Mouse (Mus musculus): Measurements from ENCODE around the gene Ehf.
A peak's percentile ranks its signal among the peaks of the same experiment; 100 is the strongest.

The Ehf gene

DNA sequence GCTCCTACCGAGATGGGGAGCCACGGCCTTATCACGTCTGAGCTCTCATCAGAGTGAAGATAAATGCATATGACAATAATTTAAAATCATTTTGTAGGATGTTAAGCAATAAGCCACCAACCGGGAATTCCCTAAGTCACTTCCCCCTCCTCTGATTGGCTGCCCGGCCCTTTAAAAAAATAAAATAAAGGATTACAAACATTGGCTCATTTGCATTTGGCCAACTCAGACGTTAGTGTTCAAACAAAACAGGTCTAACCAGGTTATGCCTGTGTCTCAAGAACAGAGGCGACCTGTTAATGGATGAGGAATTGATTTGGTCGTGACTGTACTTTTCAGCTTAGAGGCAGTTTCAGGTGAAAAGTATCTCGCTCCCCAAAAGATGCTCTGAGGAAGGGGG is at the start of gene Ehf:
Gene Ehf (minus strand): TSS at position 147 of the 400 bp plus-strand sequence.
- DNase-seq (ENCODE audit: low spot score) = no peak

DNA sequence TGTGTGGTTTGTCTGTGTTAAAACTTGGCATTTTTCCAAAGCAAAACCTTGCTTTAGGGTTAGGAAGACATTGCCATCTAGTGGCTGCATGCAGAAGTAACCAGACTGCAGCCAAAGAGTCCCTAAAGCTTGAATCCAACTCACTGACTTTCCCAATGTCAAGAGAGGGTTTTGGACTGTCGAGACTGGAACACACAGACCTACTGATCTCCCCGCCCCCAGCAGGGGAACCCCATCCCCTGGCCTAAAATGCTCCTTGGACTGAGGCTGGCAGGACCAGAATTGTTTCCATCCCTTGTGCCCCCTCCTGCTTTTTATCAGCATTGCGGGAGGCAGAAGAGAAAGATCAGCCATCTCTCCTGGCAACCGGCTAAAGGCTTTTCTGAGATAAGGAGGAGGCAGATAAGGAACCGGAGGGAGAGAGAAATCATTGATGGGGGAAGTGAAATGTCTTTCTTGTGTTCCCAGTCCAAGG is 44.4 kb upstream of the Ehf start:
- DNase-seq (ENCODE audit: low spot score) = peak; percentile 45

DNA sequence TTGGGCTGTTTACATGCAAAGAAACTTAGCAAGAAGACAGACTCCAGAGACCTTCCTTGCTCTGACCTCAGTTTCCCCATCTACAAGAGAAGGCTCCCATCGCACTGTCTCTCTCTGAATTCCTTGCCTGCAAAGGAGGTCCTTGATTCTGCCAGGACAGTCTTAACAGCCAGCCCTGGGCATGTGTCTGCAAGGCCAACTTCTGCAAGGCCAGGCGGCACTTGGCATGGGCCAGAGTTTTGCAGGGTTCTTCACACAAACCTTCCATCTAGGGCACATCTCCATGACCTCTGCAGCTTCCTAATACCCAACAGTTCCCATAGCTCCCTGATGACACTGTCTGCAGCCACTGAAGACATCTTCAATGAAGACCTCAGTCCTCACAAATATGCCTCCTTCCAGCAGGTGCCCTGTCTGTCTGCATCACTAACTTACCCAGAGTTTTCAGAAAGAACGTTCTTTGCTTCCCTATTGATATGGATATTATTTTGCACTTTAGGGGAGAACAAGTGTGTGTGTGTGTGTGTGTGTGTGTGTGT is 43.7 kb upstream of the Ehf start:
- DNase-seq (ENCODE audit: low spot score) = no peak

DNA sequence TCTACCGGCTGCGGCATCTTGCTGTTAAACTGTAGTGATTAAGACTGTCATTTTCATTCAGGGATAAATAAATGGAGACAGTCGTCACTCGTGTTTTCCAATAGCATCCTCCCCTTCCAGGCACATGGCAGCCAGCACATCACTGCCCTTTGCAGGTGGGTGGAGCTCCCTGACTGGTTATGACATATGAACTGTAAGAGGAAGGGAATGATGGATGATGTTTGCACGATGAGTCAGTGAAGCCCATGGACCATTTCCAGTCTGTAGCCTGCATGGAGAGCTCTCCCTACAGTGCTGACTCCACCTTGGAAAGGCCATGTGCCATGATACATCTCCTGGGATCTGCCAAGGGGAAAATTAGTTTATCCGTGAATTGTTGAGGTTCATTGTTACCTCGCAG is 40.5 kb upstream of the Ehf start:
- DNase-seq (ENCODE audit: low spot score) = no peak

DNA sequence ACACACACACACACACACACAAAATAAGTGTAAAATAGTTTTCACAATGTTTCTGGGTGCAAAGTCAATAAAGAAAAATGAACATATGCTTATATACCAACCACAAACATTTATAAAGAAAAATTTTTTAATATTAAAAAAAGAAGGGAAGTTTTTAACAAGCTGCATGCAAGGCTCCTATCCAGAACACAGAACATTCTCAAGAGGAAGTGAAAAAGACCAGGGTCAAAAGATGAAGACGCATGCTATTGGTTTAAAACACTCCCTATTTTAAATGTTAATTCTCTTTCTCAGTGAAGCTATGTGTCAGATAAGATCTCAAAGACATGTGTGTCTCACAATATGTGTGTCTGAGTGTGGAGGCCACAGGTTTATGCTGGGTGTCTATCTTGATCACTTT is 39.0 kb upstream of the Ehf start:
- DNase-seq (ENCODE audit: low spot score) = no peak

DNA sequence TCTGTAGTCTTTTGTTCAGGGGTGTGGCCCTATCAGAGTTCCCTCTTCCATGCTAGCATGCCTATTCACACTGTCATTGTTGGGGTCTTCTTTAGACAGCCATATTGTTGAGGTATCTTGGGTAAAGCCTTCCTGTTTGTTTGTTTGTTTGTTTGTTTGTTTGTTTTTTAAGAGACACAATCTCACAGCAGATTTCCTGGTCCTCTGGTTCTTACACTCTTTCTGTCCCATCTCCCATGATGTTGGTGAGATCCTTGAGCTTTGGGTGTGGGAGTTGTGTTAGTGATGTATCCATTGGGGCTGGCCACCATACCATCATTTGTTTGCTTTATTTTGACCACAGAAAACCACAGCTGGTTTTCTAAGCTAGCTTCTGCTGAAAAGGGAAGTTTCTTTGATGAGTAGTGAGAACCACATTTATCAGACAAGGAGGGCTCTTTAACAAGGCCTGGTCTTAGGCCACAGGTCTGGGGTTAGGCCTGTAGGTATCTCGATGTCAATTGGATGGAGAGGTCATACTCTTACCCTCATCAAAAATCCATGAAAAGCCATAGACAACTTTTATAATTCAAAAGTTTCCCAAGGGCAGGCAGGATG is 38.4 kb upstream of the Ehf start:
- no peak for DNase-seq (ENCODE audit: low spot score)

DNA sequence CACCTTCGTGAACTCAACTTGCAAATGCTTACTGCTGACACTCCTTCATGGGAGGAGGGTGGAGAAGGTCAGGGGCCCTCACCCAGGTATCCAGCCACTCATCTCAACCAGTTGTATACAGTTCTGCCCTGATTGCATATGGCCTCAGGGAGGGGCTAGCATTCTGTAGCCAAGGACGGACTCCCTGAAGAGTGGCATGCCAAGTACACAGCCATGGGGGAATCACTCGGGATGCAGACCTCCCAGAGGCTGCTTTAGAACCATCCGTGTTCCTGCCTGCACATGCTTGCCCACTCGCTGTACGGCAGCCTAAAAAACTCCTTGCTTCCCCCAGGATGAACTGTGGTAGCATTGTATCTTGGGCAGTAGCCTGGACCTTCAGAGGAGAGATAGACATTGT is 35.6 kb upstream of the Ehf start:
- no peak for DNase-seq (ENCODE audit: low spot score)

DNA sequence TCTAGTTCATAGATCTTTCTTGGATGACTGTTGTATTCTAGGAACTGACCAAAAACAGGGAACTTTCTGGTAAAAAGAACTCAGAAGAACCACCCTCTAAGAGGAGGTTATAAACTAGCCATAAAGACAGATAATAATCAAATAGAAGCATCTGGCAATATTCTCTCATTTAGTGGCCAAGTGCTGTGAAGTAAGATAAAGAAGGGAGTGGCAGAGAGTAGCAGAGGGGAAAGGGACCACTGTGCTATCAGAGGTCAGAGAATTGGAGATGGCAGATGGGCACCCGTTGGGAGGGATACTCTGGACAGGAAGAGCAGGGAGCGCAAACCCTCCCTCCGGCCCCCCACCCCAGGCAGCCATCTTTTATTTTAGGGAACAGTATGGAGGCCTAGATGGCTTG is 34.3 kb upstream of the Ehf start:
- no peak for DNase-seq (ENCODE audit: low spot score)

DNA sequence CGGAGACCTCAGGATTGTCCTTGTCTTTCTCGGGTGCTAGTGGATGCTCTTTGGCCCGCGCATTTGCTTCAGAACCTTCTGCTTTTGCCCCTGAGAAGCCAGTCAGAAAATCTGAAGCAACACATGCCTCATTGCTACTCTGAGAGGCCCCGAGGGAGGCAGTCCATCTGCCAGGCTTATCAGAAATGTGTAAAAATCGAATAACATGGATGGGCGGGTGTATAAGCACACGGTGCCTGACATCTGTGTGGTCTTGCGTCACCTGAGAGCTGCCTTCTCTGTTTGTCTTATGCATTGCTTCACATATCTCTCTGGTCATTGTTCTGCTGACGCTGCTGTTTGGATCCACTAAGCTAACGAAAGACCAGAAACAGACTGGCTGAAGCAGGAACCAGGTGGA is 33.5 kb upstream of the Ehf start:
- no peak for DNase-seq (ENCODE audit: low spot score)

DNA sequence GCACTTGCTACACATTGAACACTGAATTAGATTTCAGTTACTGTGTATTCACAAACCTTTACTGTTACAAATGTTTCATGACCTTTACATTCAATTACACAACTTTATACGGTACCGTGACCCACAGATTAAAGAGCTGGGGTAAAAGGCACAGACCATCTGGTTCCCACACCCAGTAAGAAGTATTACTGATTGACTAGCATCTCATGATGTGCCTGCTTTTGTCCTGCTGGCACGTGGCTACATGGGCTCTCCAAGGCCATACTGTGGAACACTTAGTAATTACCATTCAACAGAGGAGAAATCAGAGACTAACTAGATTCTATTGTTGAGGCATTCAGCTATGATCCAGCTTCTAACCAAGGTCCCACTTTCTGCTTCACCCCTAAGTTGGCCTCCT is 32.9 kb upstream of the Ehf start:
- no peak for DNase-seq (ENCODE audit: low spot score)

DNA sequence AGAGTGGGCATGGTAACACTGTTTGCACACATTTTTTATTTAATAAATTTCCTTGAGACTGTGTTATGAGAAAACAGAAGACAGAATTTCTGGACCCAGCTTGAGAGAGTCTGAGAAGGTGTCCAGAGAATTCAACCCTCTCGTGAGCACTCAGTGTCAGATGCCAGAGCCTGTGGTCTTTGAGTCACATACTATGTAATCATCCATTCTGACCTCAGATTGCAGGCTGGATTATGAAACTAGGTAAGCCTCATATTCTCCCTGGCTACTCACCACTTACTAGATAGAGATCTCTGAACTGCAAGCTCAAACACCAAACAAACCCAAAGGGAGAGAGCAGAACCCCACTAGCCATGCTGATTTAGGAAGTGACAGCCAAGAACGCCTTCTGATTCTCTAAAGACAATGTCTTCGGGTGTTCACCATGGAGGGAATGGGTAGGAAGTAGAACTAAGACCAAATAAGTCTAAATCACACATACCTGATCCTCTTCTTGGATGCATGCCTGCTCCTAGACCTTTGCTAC is 28.7 kb upstream of the Ehf start:
- no peak for DNase-seq (ENCODE audit: low spot score)

DNA sequence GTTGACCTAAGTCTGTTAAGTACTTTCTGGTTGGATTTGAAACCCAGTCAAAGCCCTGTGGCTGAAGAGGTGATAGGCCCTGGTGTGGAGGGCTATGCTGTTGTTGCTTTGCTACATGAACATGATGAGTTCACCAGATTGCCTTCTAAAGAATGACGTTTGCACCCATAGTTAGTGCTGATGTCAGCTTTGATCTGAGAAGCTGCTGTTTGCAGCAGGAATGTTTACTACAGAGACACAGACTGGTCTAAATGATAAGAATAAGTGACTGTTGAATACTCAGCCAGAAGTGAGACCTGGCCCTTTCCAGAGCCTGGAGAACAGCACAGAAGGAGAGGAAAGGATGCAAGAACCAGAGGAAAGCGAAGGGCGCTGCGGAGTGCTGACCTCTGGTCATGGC is 25.7 kb upstream of the Ehf start:
- no peak for DNase-seq (ENCODE audit: low spot score)

DNA sequence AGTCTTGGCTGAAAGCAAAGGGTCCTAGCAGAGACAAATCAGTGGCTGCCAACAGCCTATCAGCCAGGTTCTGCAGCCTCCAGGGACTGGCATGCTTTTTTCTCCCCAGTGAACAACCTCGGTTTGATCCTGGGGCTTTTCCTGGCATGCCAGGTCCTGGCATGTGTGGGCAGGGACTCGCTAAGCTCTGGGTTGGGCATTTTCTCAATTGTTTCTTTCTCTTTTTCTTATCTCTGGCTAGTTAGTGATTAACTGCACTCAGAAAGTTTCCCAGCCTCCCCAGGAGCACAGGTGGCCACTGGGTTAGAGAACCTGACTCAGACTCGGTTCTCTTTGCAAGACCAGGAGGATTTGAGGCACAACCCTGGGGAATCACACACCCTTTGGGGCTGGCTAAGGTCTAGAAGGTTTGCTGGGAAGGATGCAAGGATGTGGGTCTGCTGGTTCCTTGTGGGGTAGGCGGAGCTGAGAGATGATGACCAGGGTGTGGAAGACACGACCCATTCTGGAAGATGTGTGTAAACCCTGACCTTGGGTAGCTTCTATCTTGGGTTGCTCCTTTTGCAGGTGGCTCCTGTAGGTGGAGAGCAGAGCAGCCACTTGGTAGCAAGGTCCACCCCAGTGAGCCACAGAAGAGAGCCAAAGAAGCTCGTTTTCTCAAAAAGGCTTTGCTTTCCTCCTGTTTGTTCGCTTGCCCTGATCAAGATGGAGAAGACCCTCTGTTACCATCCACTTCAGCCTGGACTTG is 22.4 kb upstream of the Ehf start:
- no peak for DNase-seq (ENCODE audit: low spot score)

DNA sequence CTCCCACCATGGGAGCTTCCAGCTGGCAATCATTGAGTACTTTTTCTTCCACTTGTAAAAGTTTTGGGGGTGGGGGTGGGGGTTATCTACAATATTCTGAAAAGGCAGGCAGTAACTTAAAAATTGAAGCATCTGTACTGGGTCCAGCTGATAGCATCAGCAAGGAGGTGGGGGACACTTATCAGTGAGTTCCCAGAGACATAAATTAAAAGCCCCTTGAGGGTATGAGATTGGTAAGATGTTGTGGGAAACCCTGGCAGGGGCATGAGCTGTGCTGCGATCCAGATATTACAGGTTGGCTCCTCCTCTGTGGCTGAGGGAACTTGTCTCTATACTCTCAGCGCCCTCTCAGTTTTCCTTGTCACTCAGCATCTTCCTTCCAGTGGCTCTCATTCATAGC is 21.2 kb upstream of the Ehf start:
- no peak for DNase-seq (ENCODE audit: low spot score)

DNA sequence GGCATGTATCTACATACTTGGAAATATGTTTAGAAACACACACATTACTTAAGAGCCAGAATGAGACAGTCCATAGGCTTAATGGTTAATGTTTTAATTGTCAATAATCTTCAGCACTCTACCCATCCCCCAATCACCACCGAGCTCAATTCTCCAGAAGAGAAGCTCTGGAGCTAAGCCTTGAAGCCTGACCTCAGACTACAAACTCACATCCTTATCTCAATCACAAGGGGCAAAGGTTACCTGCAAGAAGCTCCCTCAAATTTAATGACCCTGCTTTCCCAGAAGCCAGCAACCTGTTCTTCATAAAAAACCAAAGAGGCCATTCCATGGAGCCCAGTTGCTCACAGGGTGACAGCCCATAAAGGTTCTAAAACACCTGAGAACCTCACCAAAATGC is 19.1 kb upstream of the Ehf start:
- DNase-seq (ENCODE audit: low spot score) = no peak

DNA sequence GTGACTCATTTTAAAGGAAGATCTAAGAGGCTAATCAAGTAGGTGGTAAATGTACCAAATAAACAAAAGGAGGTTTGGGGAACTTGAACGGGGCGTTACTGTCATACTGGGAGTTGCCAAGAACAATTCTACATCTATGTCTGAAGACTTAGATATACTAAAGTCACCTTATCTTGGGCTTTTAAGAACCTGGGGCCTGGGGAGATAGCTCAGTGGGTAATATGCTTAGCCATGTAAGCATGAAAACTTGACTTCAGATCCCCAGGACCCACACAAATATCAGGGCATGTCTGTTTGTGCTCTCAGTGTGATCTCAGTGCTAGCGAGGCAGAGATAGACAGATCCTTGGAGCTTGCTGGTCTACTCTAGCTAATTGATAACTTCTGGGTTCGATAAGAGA is 18.6 kb upstream of the Ehf start:
- DNase-seq (ENCODE audit: low spot score) = no peak

DNA sequence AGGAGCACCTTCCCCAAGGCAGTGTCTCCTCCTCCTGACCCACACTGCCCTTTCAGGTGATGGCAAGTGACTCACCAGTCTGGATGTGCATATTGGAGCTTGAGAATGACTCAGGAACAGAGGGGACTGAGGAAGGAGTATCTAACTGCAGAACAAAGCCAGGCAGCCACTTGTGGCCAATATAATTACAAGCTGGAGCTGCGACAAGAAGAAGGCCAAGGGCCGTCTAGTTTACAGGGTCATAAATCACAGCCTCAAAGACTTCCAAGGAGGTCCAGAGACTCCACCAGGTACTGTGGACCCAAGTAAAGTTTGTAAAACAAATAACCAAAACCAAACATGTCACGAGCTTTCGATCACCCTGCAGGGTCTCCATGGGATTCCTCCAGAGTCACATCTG is 10.9 kb upstream of the Ehf start:
- DNase-seq (ENCODE audit: low spot score) = no peak

DNA sequence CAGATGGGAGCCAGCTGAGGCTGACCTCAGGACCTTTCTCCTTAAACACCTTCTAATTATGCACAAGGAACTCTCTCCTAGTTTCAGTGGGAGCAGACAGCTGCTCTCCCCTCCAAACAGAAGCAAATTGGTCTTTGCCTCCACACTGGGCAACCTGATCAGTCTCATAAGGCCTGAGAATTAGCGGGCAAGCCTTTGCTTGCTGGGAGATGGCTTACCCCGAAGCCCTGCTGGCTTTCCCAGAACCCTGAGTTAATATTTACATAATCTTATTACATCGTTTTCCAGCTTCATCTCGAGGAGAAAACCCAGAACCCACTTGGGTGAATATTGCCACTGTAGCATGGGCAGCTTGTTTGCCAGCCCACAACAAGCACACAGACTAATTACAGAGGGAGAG is 9.6 kb upstream of the Ehf start:
- DNase-seq (ENCODE audit: low spot score) = no peak

DNA sequence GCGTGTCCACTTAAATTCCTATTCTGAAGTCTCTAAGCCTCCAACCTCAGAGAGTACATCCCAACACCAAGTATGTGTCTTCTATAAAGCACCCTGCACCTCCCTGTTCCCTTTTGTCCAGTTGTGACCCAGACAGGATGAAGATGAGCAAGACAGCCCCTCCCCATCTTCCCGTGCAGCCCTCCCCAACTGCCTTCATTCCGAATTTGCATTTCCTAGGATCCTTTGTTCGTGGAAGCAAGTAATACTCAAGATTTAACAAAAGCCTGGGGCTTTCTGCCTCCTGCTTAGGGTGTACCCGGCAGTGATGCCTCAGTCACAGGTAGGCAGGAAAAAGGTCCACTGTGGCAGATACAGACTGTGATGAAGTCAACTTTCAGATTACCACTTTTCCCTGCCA is 7.6 kb upstream of the Ehf start:
- no peak for DNase-seq (ENCODE audit: low spot score)

DNA sequence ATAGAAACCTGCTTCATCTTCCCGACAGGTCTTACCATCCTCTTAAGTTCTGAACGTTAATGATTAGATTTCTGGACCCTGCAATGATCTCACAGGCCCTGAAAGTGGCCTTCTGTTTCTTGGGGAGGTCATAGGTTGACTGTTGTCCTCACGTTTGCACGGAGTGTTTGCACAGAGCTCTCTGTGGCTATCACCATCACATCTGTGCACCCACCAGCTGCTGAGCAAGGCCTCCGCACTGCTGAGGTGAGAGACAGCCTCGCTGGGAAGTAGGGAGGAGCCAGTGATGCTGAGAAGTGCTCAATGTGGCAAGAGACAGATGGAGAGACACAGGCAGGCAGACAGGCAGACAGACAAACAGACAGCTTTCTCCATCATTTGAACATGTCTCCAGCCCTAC is 3.6 kb upstream of the Ehf start:
- DNase-seq (ENCODE audit: low spot score) = no peak

DNA sequence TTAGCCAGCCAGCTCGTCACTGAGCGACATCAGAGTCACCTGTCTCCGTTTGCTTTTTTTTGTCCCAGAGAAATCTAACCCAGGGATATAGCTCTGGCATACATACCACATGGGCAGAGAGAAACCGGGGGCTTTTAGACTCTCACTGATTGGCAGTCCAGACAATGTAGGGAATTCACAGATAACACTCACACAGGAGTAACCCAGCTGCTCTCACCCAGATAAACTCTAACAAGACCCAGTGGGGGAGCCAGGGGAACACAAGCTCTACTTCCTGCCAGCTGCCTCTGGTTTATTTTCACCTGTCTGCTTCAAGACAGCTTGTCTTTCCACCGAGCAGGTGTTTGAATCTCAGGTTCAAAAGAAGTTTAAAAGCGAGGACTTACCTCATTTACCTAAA is 409 bp downstream of the Ehf start:
- DNase-seq (ENCODE audit: low spot score) = no peak

DNA sequence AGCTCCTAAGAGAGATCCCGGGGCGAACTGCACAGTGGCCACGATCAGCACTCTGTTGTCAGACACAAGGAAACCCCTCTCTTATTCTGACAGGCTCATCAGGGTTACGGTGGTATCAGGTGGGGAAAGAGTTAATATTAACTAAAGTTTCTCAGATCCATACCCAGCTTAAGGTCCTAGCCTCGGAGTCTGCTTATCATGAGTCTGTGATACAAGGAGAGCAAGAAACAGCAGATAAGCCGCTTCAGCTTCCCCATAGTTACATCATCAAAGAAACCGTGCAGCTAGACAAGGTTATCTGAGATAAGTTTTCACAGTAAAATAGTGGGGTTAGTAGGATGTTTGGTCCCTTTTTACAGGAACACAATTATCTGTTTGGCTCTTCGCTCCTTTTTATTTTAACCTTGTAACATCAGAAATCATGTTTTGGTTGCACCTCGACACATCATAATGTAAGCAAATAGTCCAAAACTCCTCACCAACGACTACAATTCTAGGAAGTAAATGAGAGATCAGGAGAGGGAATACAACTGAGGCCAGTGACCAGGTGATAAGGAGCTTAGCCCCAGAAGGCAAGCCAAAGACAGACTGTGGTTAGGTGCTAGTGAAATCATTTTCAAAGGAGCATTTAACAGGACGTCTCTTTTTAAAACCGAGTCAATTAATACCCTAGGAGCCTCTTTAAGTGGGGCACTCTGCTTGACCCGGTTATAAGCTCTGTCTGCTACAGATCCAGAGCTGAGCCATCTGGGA is 4.2 kb downstream of the Ehf start:
- DNase-seq (ENCODE audit: low spot score) = no peak

DNA sequence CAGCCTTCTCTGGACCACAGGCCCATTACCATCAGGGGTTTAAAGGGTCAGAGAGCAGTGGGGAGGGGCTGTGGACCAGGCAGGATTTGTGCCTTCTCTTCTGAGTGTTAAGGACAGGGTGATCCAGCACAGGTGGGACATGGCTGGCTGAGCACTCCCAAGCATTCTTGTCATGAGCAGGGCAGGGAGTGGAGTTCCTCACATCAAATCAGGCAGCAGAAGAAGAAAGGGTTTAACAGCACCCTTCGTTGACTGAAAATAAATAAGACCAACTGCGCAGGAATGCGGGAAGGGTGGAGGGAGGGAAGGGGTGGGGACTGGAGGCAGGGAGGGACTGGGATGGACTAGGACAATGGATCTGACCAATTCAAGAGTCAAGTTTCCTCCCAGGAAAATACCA is 8.6 kb downstream of the Ehf start:
- DNase-seq (ENCODE audit: low spot score) = no peak
